Mouse (Mus musculus) T-helper 17 cell (primary cell): ENCODE data around the gene 3830406C13Rik.

Experiments used
- in situ Hi-C, 2 experiments: fragments of 300-600 bp; cut with MboI, MseI; formaldehyde crosslinking; loops; 1 replicate in 1 of 2; 2 replicates in 1 of 2; pipeline ENCODE4 v1.15.1; 2025; ENCODE audit warnings: high pct_unique_total_duplicates in 2 of 2

3830406C13Rik gene

DNA sequence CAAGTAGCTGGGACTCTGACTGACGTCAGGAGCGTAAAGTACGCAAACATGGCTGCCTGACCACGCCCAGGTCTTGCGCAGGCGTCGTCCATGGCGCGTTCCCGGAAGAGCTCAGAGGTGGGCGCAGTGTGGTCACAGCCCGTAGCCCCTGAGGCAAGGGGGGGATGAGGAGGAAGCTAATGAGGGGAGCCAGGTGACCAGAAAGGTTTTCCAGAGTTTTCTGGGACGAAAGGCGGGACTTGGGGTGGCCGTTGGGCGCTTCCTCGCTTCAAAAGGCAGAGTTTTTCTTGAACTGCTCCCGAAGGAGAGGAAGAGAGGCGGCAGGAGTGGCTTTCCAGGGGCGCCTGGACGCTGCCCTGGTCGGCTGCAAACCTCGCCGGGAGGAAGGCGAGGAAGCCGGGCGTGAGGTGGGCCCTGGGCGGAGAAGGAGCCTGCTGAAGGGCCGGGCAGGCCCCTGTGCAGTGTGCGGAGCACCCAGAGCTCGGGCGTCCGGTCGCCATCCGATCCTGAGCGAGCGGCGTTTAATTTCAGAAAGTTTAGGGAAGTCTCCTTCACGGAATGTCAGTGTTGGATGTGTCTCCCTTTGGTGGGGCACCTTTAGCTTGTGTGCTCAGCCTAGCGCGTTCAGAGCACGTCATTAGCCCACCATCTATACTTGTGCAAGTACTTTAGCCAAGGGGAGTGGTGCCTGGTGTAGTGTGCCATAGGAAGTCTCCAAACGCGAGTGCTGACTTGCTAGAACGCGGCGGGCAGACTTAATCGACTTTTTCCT, at the start of gene 3830406C13Rik:
3830406C13Rik (plus strand) TSS at position 33 of the 772 bp plus-strand sequence.
- in situ Hi-C loops = loop anchor here in 1 of 2 experiments (25.0 kb wide), 2 partner anchors 1653 to 1847 kb away; no protein-coding TSS in a partner anchor

DNA sequence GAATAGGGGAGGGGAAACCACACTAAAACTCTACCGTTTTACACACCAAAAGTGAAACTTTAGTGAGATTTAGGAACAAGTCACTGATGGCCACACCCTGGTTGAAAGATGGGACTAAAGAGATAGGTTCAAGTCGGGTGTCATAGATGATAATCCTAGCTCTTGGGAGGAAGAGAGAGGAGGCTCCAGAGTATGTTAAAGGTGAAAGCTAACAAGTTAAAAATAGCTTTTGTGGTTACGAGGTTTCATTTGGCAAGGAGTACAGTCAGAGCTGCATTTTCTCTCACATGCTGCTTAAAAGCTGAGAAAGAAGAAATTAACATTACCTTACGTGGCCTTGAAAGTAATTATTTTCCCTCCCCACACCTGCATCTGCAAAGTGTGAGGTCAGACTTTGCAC, 40.2 kb upstream of the 3830406C13Rik start:
- in situ Hi-C loops = no loop called here

DNA sequence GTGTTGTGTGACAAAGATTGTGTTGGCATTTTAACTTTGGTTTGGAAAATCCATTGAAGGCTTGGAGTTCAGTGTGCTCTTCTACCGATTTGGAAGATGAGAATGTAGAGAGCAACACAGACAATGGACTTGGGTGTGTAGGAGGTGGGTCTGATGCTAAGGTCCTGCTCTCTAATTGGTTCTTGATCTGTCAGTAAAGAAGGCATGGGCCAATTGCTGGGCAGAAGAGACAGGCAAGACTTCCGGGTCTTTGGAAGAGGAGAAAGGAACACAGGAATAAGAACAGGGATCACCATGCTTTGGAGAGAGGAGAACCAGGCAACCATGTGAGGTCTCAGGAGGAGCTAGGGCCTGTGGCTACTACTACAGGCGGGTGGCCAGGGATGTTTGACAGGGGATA, 7.9 kb upstream of the 3830406C13Rik start:
- in situ Hi-C loops = loop anchor here in 1 of 2 experiments (10.0 to 25.0 kb wide), 3 partner anchors 1099 to 1839 kb away; no protein-coding TSS in a partner anchor

DNA sequence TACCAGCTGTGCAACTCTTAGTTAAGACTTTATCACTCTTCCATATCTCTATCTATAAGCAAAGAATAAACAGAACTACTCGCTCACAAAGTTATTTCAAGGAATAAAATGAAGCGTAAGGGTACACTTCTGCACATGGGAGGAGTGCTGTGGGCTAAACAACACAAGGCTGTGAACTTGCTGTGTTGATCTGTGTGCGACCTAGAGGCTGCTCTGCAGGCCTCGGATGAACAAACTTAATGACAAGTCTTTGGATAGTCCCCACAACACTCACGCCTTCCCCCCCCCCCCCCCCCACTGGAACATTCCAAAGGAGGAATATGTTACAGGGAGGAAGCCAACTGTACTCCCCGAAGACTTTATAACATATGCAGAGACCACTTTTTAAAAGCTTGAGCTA, 332 bp upstream of the 3830406C13Rik start, which contains the start of gene Gm49355:
Gm49355 (plus strand) TSS at position 336 of the 400 bp plus-strand sequence.
- in situ Hi-C loops = loop anchor here in 1 of 2 experiments (25.0 kb wide), 2 partner anchors 1654 to 1846 kb away; no protein-coding TSS in a partner anchor

DNA sequence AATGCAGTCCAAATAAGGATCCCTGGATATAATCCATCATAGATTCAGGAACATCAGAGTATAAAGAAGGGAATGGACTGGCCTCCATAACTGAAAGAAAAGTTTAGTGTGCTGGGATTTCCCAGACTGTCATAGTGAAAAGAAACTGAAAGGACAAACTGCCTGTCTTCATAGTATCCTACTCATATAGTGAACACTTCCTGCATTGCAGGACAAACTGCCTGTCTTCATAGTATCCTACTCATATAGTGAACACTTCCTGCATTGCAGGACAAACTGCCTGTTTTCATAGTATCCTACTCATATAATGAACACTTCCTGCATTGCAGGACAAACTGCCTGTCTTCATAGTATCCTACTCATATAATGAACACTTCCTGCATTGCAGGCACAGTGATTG, 5.8 kb downstream of the 3830406C13Rik start:
- in situ Hi-C loops = loop anchor here in 1 of 2 experiments (25.0 kb wide), 2 partner anchors 1648 to 1852 kb away; no protein-coding TSS in a partner anchor

DNA sequence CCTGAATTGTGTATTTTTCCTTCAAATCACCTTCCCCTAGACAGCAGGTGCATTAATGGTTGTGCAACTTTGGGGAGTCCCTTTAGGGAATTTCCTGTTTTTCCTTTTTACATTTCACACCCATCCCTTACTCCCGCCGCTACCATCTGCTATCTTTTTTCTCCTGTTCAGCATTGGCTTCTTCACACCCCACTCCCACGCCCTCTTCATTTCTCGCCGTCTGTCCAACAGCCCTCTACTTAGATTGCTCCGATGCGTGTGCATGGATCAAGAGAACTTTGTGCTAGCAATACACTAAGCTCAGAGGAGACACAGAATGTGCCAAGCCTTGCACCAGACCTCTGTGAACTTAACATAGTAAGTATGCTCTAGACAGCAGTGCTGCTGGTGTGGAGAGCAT, 12.4 kb downstream of the 3830406C13Rik start:
- in situ Hi-C loops = loop anchor here in 1 of 2 experiments (25.0 kb wide), 2 partner anchors 1641 to 1859 kb away; no protein-coding TSS in a partner anchor

DNA sequence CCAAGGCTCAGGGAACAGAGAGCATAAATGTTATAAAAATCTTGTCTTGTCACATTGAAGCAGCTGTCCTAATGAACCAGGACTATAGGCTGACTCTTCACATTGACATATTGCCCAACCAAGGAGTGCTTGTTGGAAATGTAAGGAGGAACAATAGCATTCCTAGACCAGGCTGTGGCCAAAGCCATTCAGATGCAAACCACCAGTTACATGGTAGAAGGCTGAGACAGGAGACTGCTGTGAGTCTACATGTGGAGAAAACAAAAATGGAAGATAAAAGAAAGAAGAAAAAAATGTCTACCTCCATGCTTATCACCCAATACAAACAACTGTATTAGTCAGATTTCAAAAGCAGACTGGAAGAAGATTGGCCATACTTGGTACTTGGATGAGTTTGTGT, 15.2 kb downstream of the 3830406C13Rik start:
- in situ Hi-C loops = loop anchor here in 1 of 2 experiments (25.0 kb wide), 2 partner anchors 1638 to 1862 kb away; no protein-coding TSS in a partner anchor

DNA sequence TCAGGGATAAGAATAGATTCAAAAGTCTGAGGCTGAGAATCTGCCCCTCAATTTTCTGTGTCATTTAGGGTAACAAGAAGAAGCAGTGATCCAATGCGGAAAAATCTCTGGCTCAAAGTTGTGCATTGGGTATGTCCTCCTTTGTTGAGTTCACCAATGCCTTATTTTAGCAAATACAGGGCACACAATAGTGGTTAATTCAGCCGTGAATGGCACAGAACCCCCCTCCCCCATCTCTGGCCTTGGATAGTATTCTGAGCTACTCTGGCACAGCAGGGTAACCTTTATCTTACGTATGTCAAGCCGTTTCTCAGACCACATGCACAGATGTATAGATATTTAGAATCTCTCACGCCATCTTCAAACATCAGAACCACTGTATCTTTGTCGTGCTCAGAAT, 15.7 kb downstream of the 3830406C13Rik start:
- in situ Hi-C loops = loop anchor here in 1 of 2 experiments (25.0 kb wide), 2 partner anchors 1638 to 1862 kb away; no protein-coding TSS in a partner anchor

DNA sequence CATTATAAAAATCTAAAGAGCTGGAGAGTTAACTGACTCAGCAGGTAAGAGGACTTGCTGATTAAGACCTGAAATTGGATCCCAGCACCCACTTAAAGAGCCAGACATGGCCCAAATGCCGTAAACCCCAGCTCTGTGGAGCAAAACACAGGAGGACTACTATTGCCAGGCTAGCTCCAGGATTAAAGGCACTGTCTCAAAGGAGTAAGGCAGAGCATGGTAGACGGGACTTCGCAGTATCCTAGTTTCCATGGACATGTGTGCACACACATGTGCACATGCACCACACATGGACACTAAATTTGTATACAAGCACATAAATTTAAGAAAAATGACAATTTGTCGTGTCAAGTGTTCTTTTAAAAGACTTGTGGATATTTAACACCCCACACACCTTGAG, 16.3 kb downstream of the 3830406C13Rik start:
- in situ Hi-C loops = no loop called here

DNA sequence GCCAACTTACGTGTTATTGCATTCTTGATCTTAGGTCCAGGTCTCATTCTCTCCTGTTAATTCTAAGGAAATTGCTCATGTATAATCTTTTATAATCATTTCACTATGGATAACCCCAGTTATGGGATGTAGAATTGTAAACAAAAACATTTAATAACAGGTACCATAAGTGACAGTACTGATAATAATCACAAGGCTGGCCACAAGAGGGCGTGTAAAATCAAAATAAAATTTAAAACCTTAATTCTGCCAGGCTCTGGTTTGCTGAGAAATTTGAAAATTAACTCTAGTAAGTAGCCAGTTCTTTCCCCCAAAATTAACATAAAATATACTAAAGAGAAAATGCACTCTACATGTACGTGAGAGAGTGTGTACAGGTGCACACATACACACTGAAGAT, 16.7 kb downstream of the 3830406C13Rik start:
- in situ Hi-C loops = no loop called here

DNA sequence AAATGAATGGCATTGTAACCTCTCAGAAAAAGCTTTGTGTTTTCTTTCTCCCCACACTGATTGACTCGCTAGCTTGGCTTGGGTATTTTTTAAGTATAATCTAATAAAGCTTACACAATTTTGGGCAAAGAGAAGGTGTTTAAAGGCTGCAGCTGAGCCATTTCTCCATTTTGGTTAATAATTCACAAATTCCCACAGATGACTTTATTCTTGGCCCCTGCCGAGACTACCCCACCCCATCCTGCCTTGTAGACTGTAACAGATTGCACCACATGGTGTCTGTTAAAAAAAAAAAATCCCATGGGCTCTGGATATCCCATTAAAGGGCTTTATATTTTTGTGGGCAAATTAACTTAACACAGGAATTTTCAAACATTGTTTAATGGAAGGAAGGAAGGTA, 19.1 kb downstream of the 3830406C13Rik start:
- in situ Hi-C loops = no loop called here

DNA sequence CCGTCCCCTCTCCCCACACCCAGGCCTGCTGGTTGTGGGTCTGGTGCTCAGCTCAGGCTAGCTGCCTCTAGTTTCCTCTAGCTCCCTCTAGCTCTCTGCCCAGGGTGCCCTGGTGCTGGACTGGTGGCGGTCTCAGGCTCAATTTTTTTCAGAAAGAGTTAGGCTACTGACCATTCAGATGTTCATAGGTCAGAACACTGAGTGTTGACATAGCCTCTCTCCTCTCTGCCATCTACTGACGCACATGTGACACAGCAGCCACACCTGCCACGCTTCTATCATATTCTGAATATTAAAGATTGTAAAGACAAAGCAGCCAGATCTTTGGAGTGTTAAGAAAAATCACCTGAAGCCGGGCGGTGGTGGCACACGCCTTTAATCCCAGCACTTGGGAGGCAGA, 49.6 kb downstream of the 3830406C13Rik start:
- in situ Hi-C loops = no loop called here

DNA sequence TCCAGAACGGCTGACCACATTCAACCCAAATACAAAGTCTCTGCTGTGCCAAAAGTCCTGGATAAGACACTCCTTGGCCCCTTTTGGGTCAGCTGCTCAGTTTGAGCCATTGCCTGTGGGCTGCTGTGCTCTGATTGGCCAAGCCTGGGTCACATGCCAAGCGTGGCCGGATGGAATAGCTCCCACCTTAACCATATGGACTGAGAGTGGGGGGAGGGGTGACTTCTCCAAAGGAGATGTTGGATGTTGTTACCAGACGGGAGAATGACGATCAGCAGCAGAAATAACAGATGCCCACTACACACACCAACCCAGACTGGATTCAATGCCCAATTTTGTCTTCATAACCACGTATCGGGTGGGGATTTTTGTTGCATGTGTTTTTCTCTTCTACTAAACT, 51.0 kb downstream of the 3830406C13Rik start:
- in situ Hi-C loops = no loop called here

DNA sequence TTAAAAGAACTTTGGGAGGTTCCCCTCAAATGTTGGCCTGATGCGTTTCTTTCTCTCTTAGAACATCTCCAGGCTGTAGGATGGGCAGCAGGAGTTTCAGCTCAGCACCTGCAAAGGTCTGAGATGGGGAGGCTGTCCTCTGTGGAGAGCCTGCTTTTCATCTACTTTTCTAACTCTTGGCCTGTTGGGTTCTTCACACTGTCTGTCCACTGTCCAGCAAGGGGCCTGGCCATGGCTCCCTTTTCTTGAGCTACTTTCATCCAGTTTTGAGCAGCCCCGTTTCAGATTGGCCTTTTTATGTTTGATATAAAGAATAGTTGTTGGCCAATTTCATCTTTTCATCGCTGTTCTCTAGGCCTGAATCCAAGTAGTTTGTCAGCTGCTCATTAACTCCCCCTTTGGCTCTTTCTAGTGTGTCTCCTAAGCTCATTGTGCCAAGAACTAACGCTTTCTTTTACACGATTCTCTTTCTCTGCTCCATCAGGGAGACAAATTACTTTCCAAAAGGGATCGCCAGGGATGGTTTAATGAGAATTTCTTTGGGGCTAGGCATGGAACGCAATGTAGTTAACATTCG, 53.5 kb downstream of the 3830406C13Rik start:
- in situ Hi-C loops = no loop called here

DNA sequence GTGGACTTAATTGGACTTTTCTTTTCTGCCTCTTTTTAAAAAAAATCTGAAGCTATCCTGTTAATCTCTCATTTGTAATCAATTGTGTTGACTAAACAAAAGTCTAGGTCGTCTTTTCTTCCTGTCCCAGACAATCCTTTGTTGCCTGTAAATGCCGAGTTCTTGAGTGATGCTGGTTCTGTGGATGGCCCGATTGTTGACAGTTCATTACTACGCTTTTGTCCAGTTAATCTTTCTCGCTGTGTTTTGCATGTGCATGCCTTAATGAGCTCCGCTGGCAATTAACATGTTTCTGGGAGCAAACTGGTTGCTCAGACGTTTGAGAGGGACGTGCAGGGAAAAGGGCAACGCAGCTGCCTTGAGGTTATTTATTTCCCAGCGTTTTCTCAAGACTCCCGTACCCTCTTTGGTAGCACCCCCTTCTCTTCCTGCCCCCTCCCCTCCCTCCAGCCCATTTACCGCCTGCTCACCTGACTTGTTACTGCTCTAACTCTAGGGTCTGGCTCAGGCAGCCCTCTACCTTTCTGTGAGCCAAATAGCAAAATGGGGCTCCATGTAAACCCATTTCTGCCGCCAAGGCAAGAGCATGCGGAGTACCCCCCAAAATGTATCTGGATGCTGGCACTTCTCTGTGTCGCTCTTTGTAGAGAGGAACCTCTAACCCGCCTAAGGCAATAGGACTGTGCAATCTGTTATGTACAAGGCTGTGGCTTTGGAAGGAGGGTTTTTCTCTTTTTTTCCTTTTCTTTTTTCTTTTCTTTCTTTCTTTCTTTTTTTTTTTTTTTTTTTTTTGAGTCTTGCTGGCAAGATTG, 54.2 kb downstream of the 3830406C13Rik start:
- in situ Hi-C loops = no loop called here

DNA sequence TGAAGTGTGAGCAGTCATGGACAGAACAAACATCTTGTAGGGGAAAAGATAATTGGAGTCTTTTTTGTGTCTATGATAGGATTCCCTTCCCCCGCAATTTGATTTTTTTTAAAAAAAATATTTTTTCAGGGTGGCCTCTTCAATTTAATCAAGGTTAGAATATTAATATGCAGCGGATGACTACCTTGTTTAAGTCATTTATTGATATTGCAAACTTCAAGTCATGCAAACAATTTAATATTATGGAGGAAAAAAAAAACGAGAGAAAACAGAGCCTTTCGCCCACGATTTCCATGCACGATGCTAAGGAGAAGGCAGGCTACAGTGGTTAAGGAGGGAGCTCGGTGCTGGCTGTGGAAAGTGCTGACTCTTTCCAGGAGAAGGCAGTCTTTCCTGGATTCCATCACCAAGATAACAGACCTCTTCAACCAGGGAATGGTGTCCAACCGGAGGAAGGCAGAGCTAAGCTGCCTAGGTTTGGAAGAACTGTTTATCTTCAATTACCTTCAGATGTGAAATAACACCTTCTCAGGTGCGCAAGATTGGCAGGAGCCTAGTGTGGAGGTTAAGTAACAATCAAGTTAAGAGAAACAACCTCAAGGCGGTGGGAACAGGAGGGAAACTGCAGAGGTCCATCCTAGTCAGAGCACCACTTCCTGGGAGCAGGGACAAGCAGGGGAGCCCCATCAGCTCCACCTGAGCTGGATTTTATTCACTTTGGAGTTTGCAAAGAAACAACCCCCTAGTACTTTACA, 55.0 kb downstream of the 3830406C13Rik start:
- in situ Hi-C loops = no loop called here

DNA sequence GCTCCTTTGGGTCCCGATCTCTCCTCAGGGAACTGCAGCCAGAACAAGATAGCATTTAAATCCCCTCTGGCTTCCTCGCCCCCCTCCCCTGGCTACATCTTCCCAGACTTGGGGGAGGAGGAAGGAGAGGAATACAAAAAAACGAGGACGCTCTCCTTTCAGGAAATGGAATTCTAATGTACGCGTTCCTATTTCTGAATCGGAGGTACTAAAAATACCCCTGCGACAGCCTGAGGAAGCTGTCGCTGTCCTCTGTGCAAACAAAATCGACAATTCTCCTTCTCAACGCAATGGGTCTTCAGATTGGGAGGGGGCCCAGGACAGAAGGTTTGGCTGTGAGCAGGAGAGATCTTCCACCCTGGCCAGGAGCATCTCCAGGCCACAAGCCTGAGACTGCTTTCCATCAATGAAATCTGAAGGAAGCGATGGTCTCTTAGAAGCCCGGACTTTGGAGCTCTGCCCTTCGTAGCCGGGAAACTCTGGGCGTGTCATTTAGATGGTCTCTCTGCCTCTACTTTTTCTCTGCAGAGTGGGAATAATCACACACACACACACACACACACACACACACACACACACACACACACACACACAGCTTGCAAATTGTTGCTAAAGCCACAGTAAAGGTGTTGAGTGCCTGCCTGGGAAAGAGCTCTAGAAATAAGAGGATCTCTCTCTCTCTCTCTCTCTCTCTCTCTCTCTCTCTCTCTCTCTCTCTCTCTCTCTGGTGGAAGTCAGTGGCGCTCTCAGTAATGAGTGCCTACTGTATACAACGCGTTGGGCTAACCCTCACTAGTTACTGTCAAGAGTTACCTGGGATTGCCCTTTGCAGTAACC, 56.5 kb downstream of the 3830406C13Rik start:
- in situ Hi-C loops = no loop called here

DNA sequence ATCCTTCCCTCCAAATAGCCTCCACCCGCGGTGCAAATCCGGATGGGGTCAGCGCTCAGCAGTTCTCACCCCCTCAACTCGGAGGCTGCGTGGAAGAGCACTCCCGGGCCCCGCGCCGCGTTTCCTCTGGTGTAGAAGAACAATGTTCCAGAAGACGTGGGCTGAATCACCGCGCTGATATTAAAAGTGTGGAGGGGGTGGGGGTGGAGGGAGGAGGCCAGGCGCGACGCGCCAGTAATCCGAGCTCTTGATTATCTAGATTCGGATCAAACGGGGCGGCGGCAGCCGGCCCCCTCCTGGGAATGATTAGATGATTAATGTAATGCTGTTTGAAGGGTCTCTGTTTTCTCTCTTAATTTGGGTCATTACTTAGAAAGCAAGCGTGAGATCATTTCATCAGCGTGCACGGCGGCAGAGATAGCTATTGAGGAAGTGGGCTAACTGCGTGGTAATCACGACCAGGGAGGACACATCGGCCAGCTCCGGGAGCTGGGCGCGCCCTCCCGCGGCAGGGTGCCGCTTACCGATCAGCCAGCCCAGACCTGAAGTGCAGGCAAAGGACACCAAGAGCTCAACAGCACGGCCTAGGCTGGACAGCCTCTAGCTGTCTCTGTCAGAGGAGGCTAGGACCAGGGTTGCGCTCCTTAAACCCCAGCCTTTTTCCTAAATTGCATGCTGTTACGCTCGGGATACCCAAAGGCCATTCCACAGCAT, 57.3 kb downstream of the 3830406C13Rik start:
- in situ Hi-C loops = no loop called here

DNA sequence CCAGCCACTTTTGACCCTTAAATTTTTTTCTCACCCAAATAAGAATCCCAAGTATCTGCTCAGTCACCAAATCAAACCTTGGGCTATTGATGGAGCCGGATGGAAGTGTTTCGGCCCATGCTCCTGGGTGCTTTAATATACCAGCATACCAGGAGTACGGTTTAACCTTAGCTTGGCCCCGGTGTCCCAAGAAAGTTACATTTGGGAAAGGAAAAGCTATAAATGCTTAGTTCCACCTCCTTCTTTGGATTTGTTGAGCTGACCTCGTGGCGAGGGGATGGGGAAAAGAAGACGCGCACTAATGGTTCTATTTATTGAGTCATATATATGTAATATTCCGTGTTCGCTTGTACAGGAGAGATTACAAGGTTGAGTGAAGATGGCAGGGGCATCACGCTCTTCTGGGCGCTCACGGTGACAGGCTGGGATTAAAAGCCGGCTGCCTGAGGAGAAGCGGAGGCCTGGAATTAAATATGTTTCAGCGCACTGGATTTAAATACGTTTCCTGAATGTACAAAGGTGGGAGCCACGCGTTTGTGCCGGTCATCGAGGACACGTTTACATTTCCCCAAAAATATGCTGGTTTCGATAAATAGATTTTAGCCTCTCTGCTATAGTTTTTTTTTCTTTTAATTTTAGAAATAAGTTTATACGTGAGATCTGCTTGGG, 58.0 kb downstream of the 3830406C13Rik start:
- in situ Hi-C loops = no loop called here
